Mouse (Mus musculus) lung, embryonic 15.5 days (tissue): ENCODE results near the gene Smad3. TPM values are rescaled to one million over a fixed set of nuclear protein-coding genes. Genes with fewer than 3 reads are reported as not detected.

Experiments used
- ATAC-seq: fragments of 200-750 bp; cut with Nextera tagmentation; 2 replicates; pipeline ENCODE4 v1.8.0; 2017; ENCODE audit warnings: moderate number of reproducible peaks, borderline replicate concordance; ENCODE audit not compliant: low FRiP score, low TSS enrichment; ENCODE audit errors: extremely low read depth
- H3K27ac ChIP-seq: fragments of 300-500 bp; sonication (generic); 2 replicates; pipeline ENCODE4 v1.5.1; 2015; ENCODE audit warnings: moderate library complexity, mild to moderate bottlenecking, inconsistent platforms
- H3K27me3 ChIP-seq: fragments of 300-500 bp; sonication (generic); 2 replicates; pipeline ENCODE4 v1.6.1; 2015; ENCODE audit warnings: inconsistent platforms
- H3K36me3 ChIP-seq: fragments of 300-500 bp; sonication (generic); 2 replicates; pipeline ENCODE4 v1.6.1; 2015; ENCODE audit warnings: inconsistent platforms
- H3K4me1 ChIP-seq: fragments of 300-500 bp; sonication (generic); 2 replicates; pipeline ENCODE4 v1.6.1; 2015; ENCODE audit warnings: inconsistent platforms
- H3K4me2 ChIP-seq: fragments of 300-500 bp; sonication (generic); 2 replicates; pipeline ENCODE4 v1.6.1; 2015; ENCODE audit warnings: inconsistent platforms, mild to moderate bottlenecking, moderate library complexity
- H3K4me3 ChIP-seq: fragments of 300-500 bp; sonication (generic); 2 replicates; pipeline ENCODE4 v1.5.1; 2015; ENCODE audit warnings: mild to moderate bottlenecking, inconsistent platforms
- H3K9ac ChIP-seq: fragments of 300-500 bp; sonication (generic); 2 replicates; pipeline ENCODE4 v1.6.1; 2015; ENCODE audit warnings: inconsistent platforms
- H3K9me3 ChIP-seq: fragments of 300-500 bp; sonication (generic); 2 replicates; pipeline ENCODE4 v1.6.1; 2016; ENCODE audit warnings: inconsistent platforms
- WGBS: fragments of 180-500 bp; shearing (Covaris S2); methylation state at CpG from one replicate; pipeline ENCODE4 v1.1.7; 2015; 5-methylcytosine and 5-hydroxymethylcytosine counted together
- polyA plus RNA-seq: library from polyadenylated mRNA; unstranded; fragments of >200 nt; fragmentation: Nextera tagmentation; extraction: Ambion mirVana; gene quantifications from 2 replicates; pipeline ENCODE4 v1.2.1, GENCODE M21; 2015

Smad3 gene
- polyA plus RNA-seq = 20.2 and 20.7 TPM in 2 replicates

- Histone ChIP-seq H3K36me3 (no peaks in the 10 kb centered on the region), H3K4me1 (peaks cover 50% of the 10 kb centered on the region), H3K4me2 (peak within 1 kb of the TSS; percentile 82), H3K9me3 (no peaks in the 10 kb centered on the region), H3K4me3 (peak within 1 kb of the TSS; percentile 84), H3K27ac (peak within 1 kb of the TSS; percentile 96), H3K9ac (peak within 1 kb of the TSS; percentile 87), H3K27me3 (no peaks in the 10 kb centered on the region)
- WGBS = under 1% methylated on average over 54 of the region's 59 CpGs
- peak; percentile 94 for ATAC-seq
Observed at GRCm38 (mm10) chr9:63757865-63758440, at the start of gene Smad3. Gene Smad3 (minus strand): TSS chr9:63757994.

- no peaks in the 10 kb centered on the region for H3K9me3 ChIP-seq
- WGBS = 39% methylated on average over 3 of the region's 3 CpGs
- H3K27ac ChIP-seq = no peak overlapping the region
- ATAC-seq = no peak
- H3K4me1 ChIP-seq = peaks cover 21% of the 10 kb centered on the region
- H3K4me3 ChIP-seq = no peak overlapping the region
- no peak overlapping the region for H3K4me2 ChIP-seq
- H3K27me3 ChIP-seq = no peaks in the 10 kb centered on the region
- H3K36me3 ChIP-seq = no peaks in the 10 kb centered on the region
- H3K9ac ChIP-seq = no peak overlapping the region
Observed at GRCm38 (mm10) chr9:63804847-63805246, 47.1 kb upstream of the Smad3 start.

- WGBS = 3% methylated on average over 8 of the region's 8 CpGs
Observed at GRCm38 (mm10) chr9:63803181-63803591, 45.4 kb upstream of the Smad3 start.

GRCm38 (mm10) chr9:63802504-63802903, 44.7 kb upstream of the Smad3 start:
- Histone ChIP-seq H3K4me1 (peaks cover 21% of the 10 kb centered on the region), H3K27me3 (no peaks in the 10 kb centered on the region), H3K9ac (no peak overlapping the region), H3K4me3 (no peak overlapping the region), H3K4me2 (no peak overlapping the region), H3K9me3 (no peaks in the 10 kb centered on the region), H3K27ac (peak overlapping the region; percentile 62; the same call in 1 of the 2 replicates), H3K36me3 (no peaks in the 10 kb centered on the region)
- 75% methylated on average over 7 of the region's 7 CpGs for WGBS
- no peak for ATAC-seq

More at GRCm38 (mm10) chr9:63803181-63803591, 45.4 kb upstream of the Smad3 start:
- H3K9ac ChIP-seq = no peak overlapping the region
- H3K4me1 ChIP-seq = peaks cover 21% of the 10 kb centered on the region
- no peak overlapping the region for H3K4me3 ChIP-seq
- no peaks in the 10 kb centered on the region for H3K27me3 ChIP-seq
- no peaks in the 10 kb centered on the region for H3K9me3 ChIP-seq
- peak overlapping the region; percentile 62 for H3K27ac ChIP-seq
- ATAC-seq = peak; percentile 61; the same call in 1 of the 2 replicates
- H3K4me2 ChIP-seq = 0 out of 2 replicates have a peak overlapping the region, but pooled peaks have one; percentile 17
- H3K36me3 ChIP-seq = no peaks in the 10 kb centered on the region

- no peaks in the 10 kb centered on the region for H3K9me3 ChIP-seq
- H3K9ac ChIP-seq = no peak overlapping the region
- WGBS = 63% methylated on average over 5 of the region's 5 CpGs
- H3K4me1 ChIP-seq = peaks cover 21% of the 10 kb centered on the region
- no peaks in the 10 kb centered on the region for H3K27me3 ChIP-seq
- no peak overlapping the region for H3K4me3 ChIP-seq
- no peak overlapping the region for H3K27ac ChIP-seq
- no peaks in the 10 kb centered on the region for H3K36me3 ChIP-seq
- H3K4me2 ChIP-seq = no peak overlapping the region
- no peak for ATAC-seq
Observed at GRCm38 (mm10) chr9:63802080-63802479, 44.3 kb upstream of the Smad3 start.

GRCm38 (mm10) chr9:63796429-63796828, 38.6 kb upstream of the Smad3 start:
- ATAC-seq = no peak
- 50% methylated on average over 3 of the region's 3 CpGs for WGBS
- H3K27me3 ChIP-seq = no peaks in the 10 kb centered on the region
- H3K9ac ChIP-seq = no peak overlapping the region
- no peak overlapping the region for H3K4me2 ChIP-seq
- H3K4me3 ChIP-seq = no peak overlapping the region
- H3K9me3 ChIP-seq = no peaks in the 10 kb centered on the region
- H3K4me1 ChIP-seq = peaks cover 16% of the 10 kb centered on the region
- no peaks in the 10 kb centered on the region for H3K36me3 ChIP-seq
- no peak overlapping the region for H3K27ac ChIP-seq

- Histone ChIP-seq H3K27ac (no peak overlapping the region), H3K27me3 (no peaks in the 10 kb centered on the region), H3K4me3 (no peak overlapping the region), H3K4me2 (no peak overlapping the region), H3K9ac (no peak overlapping the region), H3K36me3 (no peaks in the 10 kb centered on the region), H3K9me3 (no peaks in the 10 kb centered on the region), H3K4me1 (peaks cover 33% of the 10 kb centered on the region)
- peak; percentile 53; the same call in 1 of the 2 replicates for ATAC-seq
- WGBS = 43% methylated on average over 10 of the region's 10 CpGs
Observed at GRCm38 (mm10) chr9:63793731-63794495, 36.1 kb upstream of the Smad3 start.

- no peak for ATAC-seq
- Histone ChIP-seq H3K27me3 (no peaks in the 10 kb centered on the region), H3K4me2 (no peak overlapping the region), H3K4me1 (peaks cover 40% of the 10 kb centered on the region), H3K36me3 (no peaks in the 10 kb centered on the region), H3K9me3 (no peaks in the 10 kb centered on the region), H3K9ac (no peak overlapping the region), H3K27ac (peak overlapping the region; percentile 21; the same call in 1 of the 2 replicates), H3K4me3 (no peak overlapping the region)
- 33% methylated on average over 1 of the region's 1 CpGs for WGBS
Observed at GRCm38 (mm10) chr9:63791716-63792115, 33.9 kb upstream of the Smad3 start.

- ATAC-seq = peak; percentile 41; the same call in 1 of the 2 replicates
- H3K9ac ChIP-seq = no peak overlapping the region
- 13% methylated on average over 6 of the region's 6 CpGs for WGBS
- H3K4me1 ChIP-seq = peaks cover 41% of the 10 kb centered on the region
- no peak overlapping the region for H3K4me2 ChIP-seq
- no peak overlapping the region for H3K4me3 ChIP-seq
- no peaks in the 10 kb centered on the region for H3K27me3 ChIP-seq
- no peaks in the 10 kb centered on the region for H3K9me3 ChIP-seq
- H3K27ac ChIP-seq = peak overlapping the region; percentile 21; the same call in 1 of the 2 replicates
- H3K36me3 ChIP-seq = no peaks in the 10 kb centered on the region
Observed at GRCm38 (mm10) chr9:63791275-63791674, 33.5 kb upstream of the Smad3 start.

GRCm38 (mm10) chr9:63790222-63790621, 32.4 kb upstream of the Smad3 start:
- H3K4me1 ChIP-seq = peaks cover 51% of the 10 kb centered on the region
- 88% methylated on average over 4 of the region's 4 CpGs for WGBS
- H3K27me3 ChIP-seq = no peaks in the 10 kb centered on the region
- ATAC-seq = no peak
- H3K9ac ChIP-seq = no peak overlapping the region
- no peak overlapping the region for H3K4me3 ChIP-seq
- no peak overlapping the region for H3K4me2 ChIP-seq
- no peaks in the 10 kb centered on the region for H3K9me3 ChIP-seq
- H3K36me3 ChIP-seq = no peaks in the 10 kb centered on the region
- no peak overlapping the region for H3K27ac ChIP-seq

- WGBS = 30% methylated on average over 7 of the region's 7 CpGs
Observed at GRCm38 (mm10) chr9:63789386-63789785, 31.6 kb upstream of the Smad3 start.

GRCm38 (mm10) chr9:63787606-63788005, 29.8 kb upstream of the Smad3 start:
- no peaks in the 10 kb centered on the region for H3K36me3 ChIP-seq
- H3K4me2 ChIP-seq = no peak overlapping the region
- no peak overlapping the region for H3K27ac ChIP-seq
- no peaks in the 10 kb centered on the region for H3K9me3 ChIP-seq
- H3K27me3 ChIP-seq = no peaks in the 10 kb centered on the region
- H3K4me1 ChIP-seq = peaks cover 52% of the 10 kb centered on the region
- H3K4me3 ChIP-seq = no peak overlapping the region
- H3K9ac ChIP-seq = no peak overlapping the region
- ATAC-seq = no peak
- WGBS = 45% methylated on average over 3 of the region's 3 CpGs

More at GRCm38 (mm10) chr9:63789386-63789785, 31.6 kb upstream of the Smad3 start:
- no peak overlapping the region for H3K27ac ChIP-seq
- H3K4me1 ChIP-seq = peaks cover 53% of the 10 kb centered on the region
- no peaks in the 10 kb centered on the region for H3K36me3 ChIP-seq
- no peak for ATAC-seq
- H3K4me2 ChIP-seq = no peak overlapping the region
- H3K9ac ChIP-seq = no peak overlapping the region
- H3K4me3 ChIP-seq = no peak overlapping the region
- no peaks in the 10 kb centered on the region for H3K9me3 ChIP-seq
- no peaks in the 10 kb centered on the region for H3K27me3 ChIP-seq
